Mouse (Mus musculus): ENCODE measurements around the gene Hepacam2. TPM values are rescaled to one million over a fixed set of nuclear protein-coding genes. Genes with fewer than 3 reads are reported as not detected.

The Hepacam2 gene
- polyA plus RNA-seq, 1 experiment from 2014 or later = 0.84 TPM

GRCm38 (mm10) chr6:3494285-3494684 is 3.8 kb downstream of the Hepacam2 start:
- Histone ChIP-seq H3K4me3 (ENCODE audit: low read depth, low read length) (no peak overlapping the region), H3K4me2 (ENCODE audit: low read depth, low read length) (no peak overlapping the region), H3K36me3 (replicated peaks; ENCODE audit: control insufficient read depth, insufficient read depth, low read depth, low read length) (no peaks in the 10 kb centered on the region), H3K27ac (replicated peaks; ENCODE audit: low read depth, low read length) (no peak overlapping the region), H3K9me3 (replicated peaks; ENCODE audit: control insufficient read depth, low read length) (no peaks in the 10 kb centered on the region), H3K4me1 (ENCODE audit: control insufficient read depth, insufficient read depth, low read length) (no peaks in the 10 kb centered on the region), H3K9ac (replicated peaks; ENCODE audit: low read length) (no peak overlapping the region), H3K27me3 (ENCODE audit: control insufficient read depth, insufficient read depth, low read length) (no peaks in the 10 kb centered on the region)
- 81% methylated on average over 5 of the region's 5 CpGs for WGBS
- ATAC-seq (replicated peaks; ENCODE audit: insufficient number of reproducible peaks, low FRiP score, low TSS enrichment, low read depth) (no peak), DNase-seq (ENCODE audit: low spot score) (no peak)

- no peak for ATAC-seq (replicated peaks; ENCODE audit: insufficient number of reproducible peaks, low FRiP score, low TSS enrichment, low read depth)
- no peak overlapping the region for H3K27ac ChIP-seq (replicated peaks; ENCODE audit: low read depth, low read length)
Measured at GRCm38 (mm10) chr6:3487355-3487754, 10.7 kb downstream of the Hepacam2 start.

GRCm38 (mm10) chr6:3485133-3485532 is 13.0 kb downstream of the Hepacam2 start:
- no peak overlapping the region for H3K9ac ChIP-seq (replicated peaks; ENCODE audit: low read length)
- no peaks in the 10 kb centered on the region for H3K36me3 ChIP-seq (replicated peaks; ENCODE audit: control insufficient read depth, insufficient read depth, low read depth, low read length)
- DNase-seq (ENCODE audit: low spot score) (no peak), ATAC-seq (replicated peaks; ENCODE audit: insufficient number of reproducible peaks, low FRiP score, low TSS enrichment, low read depth) (no peak)
- 74% methylated on average over 3 of the region's 3 CpGs for WGBS
- no peak overlapping the region for H3K4me3 ChIP-seq (ENCODE audit: low read depth, low read length)
- H3K27ac ChIP-seq (replicated peaks; ENCODE audit: low read depth, low read length) = no peak overlapping the region
- H3K4me1 ChIP-seq (ENCODE audit: control insufficient read depth, insufficient read depth, low read length) = no peaks in the 10 kb centered on the region
- no peak overlapping the region for H3K4me2 ChIP-seq (ENCODE audit: low read depth, low read length)
- no peaks in the 10 kb centered on the region for H3K27me3 ChIP-seq (ENCODE audit: control insufficient read depth, insufficient read depth, low read length)
- H3K9me3 ChIP-seq (replicated peaks; ENCODE audit: control insufficient read depth, low read length) = no peaks in the 10 kb centered on the region

More at GRCm38 (mm10) chr6:3487355-3487754, 10.7 kb downstream of the Hepacam2 start:
- no peaks in the 10 kb centered on the region for H3K27me3 ChIP-seq (ENCODE audit: control insufficient read depth, insufficient read depth, low read length)
- no peak for DNase-seq (ENCODE audit: low spot score)
- H3K4me3 ChIP-seq (ENCODE audit: low read depth, low read length) = no peak overlapping the region
- no peak overlapping the region for H3K4me2 ChIP-seq (ENCODE audit: low read depth, low read length)
- H3K36me3 ChIP-seq (replicated peaks; ENCODE audit: control insufficient read depth, insufficient read depth, low read depth, low read length) = no peaks in the 10 kb centered on the region
- no peak overlapping the region for H3K9ac ChIP-seq (replicated peaks; ENCODE audit: low read length)
- WGBS = 88% methylated on average over 1 of the region's 1 CpGs
- no peaks in the 10 kb centered on the region for H3K9me3 ChIP-seq (replicated peaks; ENCODE audit: control insufficient read depth, low read length)
- H3K4me1 ChIP-seq (ENCODE audit: control insufficient read depth, insufficient read depth, low read length) = no peaks in the 10 kb centered on the region

GRCm38 (mm10) chr6:3481705-3482104 is 16.4 kb downstream of the Hepacam2 start:
- no peaks in the 10 kb centered on the region for H3K36me3 ChIP-seq (replicated peaks; ENCODE audit: control insufficient read depth, insufficient read depth, low read depth, low read length)
- H3K27me3 ChIP-seq (ENCODE audit: control insufficient read depth, insufficient read depth, low read length) = no peaks in the 10 kb centered on the region
- no peak overlapping the region for H3K4me2 ChIP-seq (ENCODE audit: low read depth, low read length)
- no peaks in the 10 kb centered on the region for H3K4me1 ChIP-seq (ENCODE audit: control insufficient read depth, insufficient read depth, low read length)
- DNase-seq (ENCODE audit: low spot score) (no peak), ATAC-seq (replicated peaks; ENCODE audit: insufficient number of reproducible peaks, low FRiP score, low TSS enrichment, low read depth) (no peak)
- no peak overlapping the region for H3K4me3 ChIP-seq (ENCODE audit: low read depth, low read length)
- 86% methylated on average over 3 of the region's 3 CpGs for WGBS
- H3K9ac ChIP-seq (replicated peaks; ENCODE audit: low read length) = no peak overlapping the region
- H3K9me3 ChIP-seq (replicated peaks; ENCODE audit: control insufficient read depth, low read length) = no peaks in the 10 kb centered on the region
- no peak overlapping the region for H3K27ac ChIP-seq (replicated peaks; ENCODE audit: low read depth, low read length)

- no peak for ATAC-seq (replicated peaks; ENCODE audit: insufficient number of reproducible peaks, low FRiP score, low TSS enrichment, low read depth)
- Histone ChIP-seq H3K36me3 (replicated peaks; ENCODE audit: control insufficient read depth, insufficient read depth, low read depth, low read length) (no peaks in the 10 kb centered on the region), H3K4me1 (ENCODE audit: control insufficient read depth, insufficient read depth, low read length) (no peaks in the 10 kb centered on the region), H3K9me3 (replicated peaks; ENCODE audit: control insufficient read depth, low read length) (no peaks in the 10 kb centered on the region), H3K27ac (replicated peaks; ENCODE audit: low read depth, low read length) (no peak overlapping the region), H3K4me3 (ENCODE audit: low read depth, low read length) (no peak overlapping the region), H3K27me3 (ENCODE audit: control insufficient read depth, insufficient read depth, low read length) (no peaks in the 10 kb centered on the region), H3K9ac (replicated peaks; ENCODE audit: low read length) (no peak overlapping the region), H3K4me2 (ENCODE audit: low read depth, low read length) (no peak overlapping the region)
- no peak for DNase-seq (ENCODE audit: low spot score)
- 73% methylated on average over 5 of the region's 5 CpGs for WGBS
Measured at GRCm38 (mm10) chr6:3479853-3480252, 18.2 kb downstream of the Hepacam2 start.

GRCm38 (mm10) chr6:3476299-3476698 is 21.8 kb downstream of the Hepacam2 start:
- DNase-seq (ENCODE audit: low spot score) (no peak), ATAC-seq (replicated peaks; ENCODE audit: insufficient number of reproducible peaks, low FRiP score, low TSS enrichment, low read depth) (no peak)
- WGBS = 69% methylated on average over 2 of the region's 2 CpGs

GRCm38 (mm10) chr6:3470706-3471105 is 27.4 kb downstream of the Hepacam2 start:
- no peak overlapping the region for H3K4me2 ChIP-seq (ENCODE audit: low read depth, low read length)
- H3K36me3 ChIP-seq (replicated peaks; ENCODE audit: control insufficient read depth, insufficient read depth, low read depth, low read length) = no peaks in the 10 kb centered on the region
- ATAC-seq (replicated peaks; ENCODE audit: insufficient number of reproducible peaks, low FRiP score, low TSS enrichment, low read depth) = no peak
- no peak for DNase-seq (ENCODE audit: low spot score)
- H3K27me3 ChIP-seq (ENCODE audit: control insufficient read depth, insufficient read depth, low read length) = no peaks in the 10 kb centered on the region
- no peak overlapping the region for H3K9ac ChIP-seq (replicated peaks; ENCODE audit: low read length)
- H3K9me3 ChIP-seq (replicated peaks; ENCODE audit: control insufficient read depth, low read length) = no peaks in the 10 kb centered on the region
- H3K4me3 ChIP-seq (ENCODE audit: low read depth, low read length) = no peak overlapping the region
- 80% methylated on average over 2 of the region's 2 CpGs for WGBS
- no peak overlapping the region for H3K27ac ChIP-seq (replicated peaks; ENCODE audit: low read depth, low read length)
- no peaks in the 10 kb centered on the region for H3K4me1 ChIP-seq (ENCODE audit: control insufficient read depth, insufficient read depth, low read length)

More at GRCm38 (mm10) chr6:3476299-3476698, 21.8 kb downstream of the Hepacam2 start:
- Histone ChIP-seq H3K4me3 (ENCODE audit: low read depth, low read length) (no peak overlapping the region), H3K4me1 (ENCODE audit: control insufficient read depth, insufficient read depth, low read length) (no peaks in the 10 kb centered on the region), H3K27me3 (ENCODE audit: control insufficient read depth, insufficient read depth, low read length) (no peaks in the 10 kb centered on the region), H3K27ac (replicated peaks; ENCODE audit: low read depth, low read length) (no peak overlapping the region), H3K9me3 (replicated peaks; ENCODE audit: control insufficient read depth, low read length) (no peaks in the 10 kb centered on the region), H3K36me3 (replicated peaks; ENCODE audit: control insufficient read depth, insufficient read depth, low read depth, low read length) (no peaks in the 10 kb centered on the region), H3K9ac (replicated peaks; ENCODE audit: low read length) (no peak overlapping the region), H3K4me2 (ENCODE audit: low read depth, low read length) (no peak overlapping the region)

GRCm38 (mm10) chr6:3468627-3469026 is 29.5 kb downstream of the Hepacam2 start:
- ATAC-seq (replicated peaks; ENCODE audit: insufficient number of reproducible peaks, low FRiP score, low TSS enrichment, low read depth) (no peak), DNase-seq (ENCODE audit: low spot score) (no peak)
- Histone ChIP-seq H3K9me3 (replicated peaks; ENCODE audit: control insufficient read depth, low read length) (no peaks in the 10 kb centered on the region), H3K4me1 (ENCODE audit: control insufficient read depth, insufficient read depth, low read length) (no peaks in the 10 kb centered on the region), H3K4me3 (ENCODE audit: low read depth, low read length) (no peak overlapping the region), H3K27ac (replicated peaks; ENCODE audit: low read depth, low read length) (no peak overlapping the region), H3K4me2 (ENCODE audit: low read depth, low read length) (no peak overlapping the region), H3K9ac (replicated peaks; ENCODE audit: low read length) (no peak overlapping the region), H3K36me3 (replicated peaks; ENCODE audit: control insufficient read depth, insufficient read depth, low read depth, low read length) (no peaks in the 10 kb centered on the region), H3K27me3 (ENCODE audit: control insufficient read depth, insufficient read depth, low read length) (no peaks in the 10 kb centered on the region)
- WGBS = 57% methylated on average over 1 of the region's 1 CpGs
